Mouse (Mus musculus) urinary bladder, postnatal 4 days (tissue): ENCODE data around the gene Slc25a22.
"Not testable (repeated sequence)": the region's sequence is repeated elsewhere in the genome, so short reads cannot be mapped to it uniquely, and the experiment has no call there.

Source experiments
- DNase-seq, 2 experiments: peaks; one replicate each; pipeline ENCODE4 v3.0.0; 2021 to 2022; ENCODE audit warnings: low spot score in 2 of 2

The Slc25a22 gene

DNA sequence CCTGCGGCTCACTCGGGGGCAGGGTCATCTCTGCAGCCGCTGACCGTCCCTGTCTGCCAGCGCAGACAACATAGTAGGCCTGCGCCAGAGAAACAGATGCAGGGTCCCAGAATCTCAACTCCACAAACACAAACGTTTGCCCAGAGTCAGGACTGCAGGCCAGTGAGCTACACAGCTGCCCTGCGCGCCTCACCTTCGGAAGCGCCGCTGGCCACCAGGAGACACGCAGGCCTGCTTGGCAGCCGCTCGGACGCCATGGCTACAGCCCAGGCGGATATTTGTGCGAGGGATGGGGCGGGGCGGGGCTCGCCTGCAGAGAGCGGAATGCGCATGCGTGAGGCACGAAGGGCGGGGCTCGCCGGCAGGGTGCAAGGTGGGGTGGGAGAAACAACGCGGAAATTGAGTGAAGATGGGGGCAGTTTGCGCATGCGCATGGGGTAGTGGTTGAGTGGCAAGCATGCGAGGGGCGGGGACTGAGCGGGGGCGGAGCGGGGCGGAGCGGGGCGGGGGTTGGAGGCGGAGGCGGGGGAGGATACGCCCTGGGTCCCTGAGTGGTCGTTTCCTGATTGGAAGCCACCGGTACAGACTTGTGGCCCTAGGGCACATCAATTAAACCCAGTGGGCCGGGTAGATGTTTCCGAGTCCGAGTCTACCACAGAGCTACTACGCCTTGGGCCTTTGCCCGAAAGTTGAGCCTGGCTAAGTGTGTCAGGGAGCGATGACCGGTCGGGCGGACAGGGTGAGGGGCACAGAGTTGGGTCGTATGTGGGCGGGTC lies 23.7 kb downstream of the Slc25a22 start, which contains the start of gene Gatd1:
Gene Gatd1 (minus strand): TSS at position 328 of the 776 bp plus-strand sequence.
- peak; percentile 99 to 100 for DNase-seq

DNA sequence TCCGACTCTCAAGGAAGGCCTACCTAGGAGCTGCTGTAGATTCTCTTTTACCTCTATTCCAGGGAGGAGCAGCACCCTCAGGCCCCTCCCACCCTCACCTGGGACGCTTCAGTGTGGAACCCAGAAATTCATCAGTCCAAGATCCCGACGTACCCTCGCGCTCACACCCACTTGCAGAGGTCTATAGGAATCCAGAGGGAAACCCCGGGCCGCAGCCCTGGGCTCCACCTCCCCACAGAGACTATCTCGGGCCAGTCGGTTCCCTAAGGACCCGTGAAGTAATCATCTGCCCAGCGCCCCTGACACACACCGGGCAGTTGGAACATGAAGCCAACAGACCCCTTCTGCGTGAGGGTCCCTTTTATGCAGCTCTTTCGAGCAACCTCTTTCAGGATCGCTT lies 24.4 kb downstream of the Slc25a22 start:
- DNase-seq, result no peak

DNA sequence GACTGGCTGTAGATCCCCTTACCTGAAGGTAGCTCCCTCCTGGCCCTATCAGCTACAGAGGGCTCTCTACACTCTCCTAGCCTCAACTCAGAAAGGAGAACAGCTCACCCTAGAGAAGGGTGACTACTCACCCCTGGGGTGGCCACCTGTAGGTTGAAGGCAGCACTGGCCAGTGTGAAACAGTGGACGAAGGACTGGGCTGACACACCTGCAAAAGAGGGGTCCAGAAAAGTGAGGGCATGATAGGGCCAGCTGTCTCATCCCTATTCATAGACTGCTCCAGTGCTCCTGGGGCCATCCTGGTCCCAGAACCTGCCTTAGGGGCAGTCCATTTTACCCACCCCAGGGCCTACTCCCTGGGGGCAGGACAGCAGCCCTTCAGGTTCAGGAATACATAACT lies 26.0 kb downstream of the Slc25a22 start:
- no peak for DNase-seq

DNA sequence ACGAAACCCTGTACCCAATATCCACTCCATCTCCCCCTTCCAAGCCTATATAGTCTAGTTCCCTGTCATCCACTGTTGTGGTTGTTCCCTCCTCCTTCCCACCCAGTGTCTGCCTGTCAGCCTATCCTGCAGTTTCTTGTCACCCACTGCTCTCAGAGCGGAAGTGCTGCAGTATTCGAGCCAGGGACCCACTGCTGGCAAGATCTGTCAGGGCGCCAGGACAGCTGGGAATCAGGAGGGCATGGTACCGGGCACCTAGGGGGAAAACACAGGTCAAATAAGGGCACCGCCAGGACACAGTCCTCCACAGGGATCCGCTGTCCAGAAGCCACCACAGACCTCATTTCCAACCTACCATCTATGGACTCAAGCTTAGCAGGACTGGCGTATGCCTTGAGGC lies 27.1 kb downstream of the Slc25a22 start:
- DNase-seq, result no peak

DNA sequence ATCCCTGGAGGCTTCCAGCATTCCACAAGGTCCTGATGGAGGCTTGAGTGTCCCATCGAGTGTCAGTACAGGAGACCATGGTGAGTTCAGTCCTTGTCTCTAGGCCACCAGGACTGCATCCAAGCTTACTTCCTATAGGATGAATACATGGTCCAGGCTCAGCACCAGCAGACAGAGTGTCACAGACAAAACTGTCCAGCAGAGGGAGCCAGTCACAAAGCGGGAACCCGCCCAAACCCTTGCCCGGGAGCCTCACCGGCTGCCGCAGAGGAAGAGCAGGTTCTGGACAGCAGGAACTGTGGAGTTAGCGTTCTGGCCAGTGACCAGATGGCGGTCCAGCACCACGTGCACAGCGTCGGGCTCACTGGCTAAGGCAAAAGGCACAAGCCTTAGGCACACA lies 28.9 kb downstream of the Slc25a22 start:
- DNase-seq, result peak; percentile 82 to 90

DNA sequence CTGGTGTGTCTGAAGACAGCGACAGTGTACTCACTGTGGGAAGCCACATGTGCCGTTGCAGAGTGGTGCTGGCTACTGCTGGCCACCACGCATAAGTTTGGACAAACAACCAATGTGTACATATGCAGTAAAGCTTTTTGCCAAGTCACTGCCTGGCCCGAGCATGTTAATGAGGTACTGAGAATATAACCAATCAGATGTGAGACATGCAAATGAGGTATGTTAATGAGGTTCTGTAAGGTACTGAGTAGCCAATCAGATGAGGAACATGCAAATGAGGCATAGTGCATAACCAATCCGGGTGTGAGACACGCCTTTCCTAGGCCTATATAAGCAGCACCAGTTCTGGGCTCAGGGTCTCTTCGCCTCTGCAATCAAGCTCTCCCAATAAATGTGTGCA lies 30.0 kb downstream of the Slc25a22 start:
- DNase-seq, result not testable (repeated sequence)

DNA sequence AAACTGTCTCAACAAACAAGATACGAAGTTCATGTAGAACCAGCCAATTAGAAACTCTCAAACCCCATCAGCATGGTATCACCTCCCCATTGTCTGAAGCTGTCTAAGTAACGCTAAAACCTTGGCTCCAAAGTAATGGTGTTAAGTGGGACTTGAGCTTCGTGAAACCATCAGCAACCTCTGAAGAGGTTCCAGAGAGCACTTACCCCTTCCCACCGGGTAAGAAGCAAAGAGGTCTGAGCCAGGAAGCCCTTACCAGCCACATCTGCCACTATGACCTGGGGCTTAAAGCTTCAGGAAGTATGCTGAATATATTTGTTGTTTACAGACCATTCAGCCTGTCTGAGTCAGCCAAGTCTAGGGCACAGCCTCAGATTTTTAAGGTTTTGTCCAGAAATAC lies 32.2 kb downstream of the Slc25a22 start:
- DNase-seq, result no peak

DNA sequence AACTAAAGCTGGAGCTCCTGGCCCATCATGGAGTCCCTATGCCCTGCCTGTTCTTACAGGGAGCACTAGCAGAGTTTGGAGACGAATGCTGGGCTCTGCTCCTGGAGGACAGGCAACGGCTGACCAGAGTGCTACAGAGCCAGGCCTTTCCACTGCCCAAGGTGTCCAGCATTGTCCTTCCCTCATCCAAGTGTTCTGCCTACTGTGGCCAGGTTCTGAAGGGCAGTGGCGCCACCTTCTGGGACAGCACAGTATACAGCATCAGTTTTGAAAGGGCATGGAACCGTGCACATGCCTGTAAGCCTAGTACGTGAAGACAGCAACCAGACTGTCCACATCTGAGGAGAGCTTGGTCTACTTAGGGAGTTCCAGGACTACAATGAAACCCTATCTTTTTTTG lies 34.4 kb downstream of the Slc25a22 start:
- peak; percentile 39 to 65 for DNase-seq

DNA sequence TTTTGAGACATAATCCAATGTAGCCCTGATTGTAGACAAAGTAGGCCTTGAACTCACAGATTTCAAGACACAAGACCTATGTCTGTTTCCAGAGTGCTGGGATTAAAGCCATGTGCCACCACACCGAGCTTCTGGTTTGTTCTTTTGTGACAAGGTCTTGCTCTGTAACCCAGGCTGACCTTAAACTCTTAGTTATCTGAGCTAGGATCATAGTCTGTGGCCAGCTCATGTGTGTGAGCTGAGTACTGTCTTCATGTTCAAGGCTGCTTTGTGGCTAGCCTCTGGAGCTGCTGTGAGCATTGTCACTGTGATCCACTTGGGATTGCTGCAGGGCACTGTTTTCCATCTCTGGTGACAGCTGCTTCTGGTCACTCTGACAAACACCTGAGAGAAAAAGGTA lies 42.3 kb downstream of the Slc25a22 start:
- no peak for DNase-seq

DNA sequence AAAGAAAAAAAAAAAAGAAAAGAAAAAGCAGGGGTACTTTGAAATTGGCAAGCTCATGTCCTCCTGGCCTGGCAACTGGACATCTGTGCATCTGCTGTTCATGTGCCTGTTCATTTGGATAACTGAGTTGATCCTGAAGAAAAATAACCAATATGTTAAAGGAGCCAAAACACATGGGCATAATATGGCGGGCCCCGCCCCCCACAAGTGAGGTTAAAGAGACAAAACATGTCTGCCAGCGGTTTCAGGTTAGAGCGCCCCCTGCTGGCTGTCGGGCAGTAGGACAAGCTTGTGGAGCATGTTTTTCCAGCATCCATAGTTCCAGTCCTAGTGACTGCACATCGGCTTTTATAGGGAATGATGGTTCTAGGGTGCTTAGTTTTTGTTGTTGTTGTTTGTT lies 42.9 kb downstream of the Slc25a22 start:
- DNase-seq, result peak; percentile 57 to 81

DNA sequence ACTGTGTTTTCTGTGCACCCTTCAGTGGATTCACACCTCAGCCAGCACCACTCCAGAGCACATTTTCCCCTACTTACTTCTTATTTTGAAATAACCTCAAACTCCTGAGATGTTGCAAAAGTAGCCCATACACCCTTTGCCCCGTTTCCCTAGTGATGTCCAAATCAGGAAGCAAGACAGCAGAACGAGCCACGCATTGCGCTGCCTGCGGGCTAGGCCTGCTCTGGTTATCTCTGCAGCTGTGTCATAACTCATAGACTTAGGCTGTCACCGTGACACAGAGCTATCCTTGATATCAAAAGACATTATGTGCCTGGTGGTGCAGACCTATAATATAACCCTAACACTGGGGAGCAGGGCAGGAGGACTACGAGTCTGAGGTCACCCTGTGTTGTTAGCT lies 43.5 kb downstream of the Slc25a22 start:
- no peak for DNase-seq

DNA sequence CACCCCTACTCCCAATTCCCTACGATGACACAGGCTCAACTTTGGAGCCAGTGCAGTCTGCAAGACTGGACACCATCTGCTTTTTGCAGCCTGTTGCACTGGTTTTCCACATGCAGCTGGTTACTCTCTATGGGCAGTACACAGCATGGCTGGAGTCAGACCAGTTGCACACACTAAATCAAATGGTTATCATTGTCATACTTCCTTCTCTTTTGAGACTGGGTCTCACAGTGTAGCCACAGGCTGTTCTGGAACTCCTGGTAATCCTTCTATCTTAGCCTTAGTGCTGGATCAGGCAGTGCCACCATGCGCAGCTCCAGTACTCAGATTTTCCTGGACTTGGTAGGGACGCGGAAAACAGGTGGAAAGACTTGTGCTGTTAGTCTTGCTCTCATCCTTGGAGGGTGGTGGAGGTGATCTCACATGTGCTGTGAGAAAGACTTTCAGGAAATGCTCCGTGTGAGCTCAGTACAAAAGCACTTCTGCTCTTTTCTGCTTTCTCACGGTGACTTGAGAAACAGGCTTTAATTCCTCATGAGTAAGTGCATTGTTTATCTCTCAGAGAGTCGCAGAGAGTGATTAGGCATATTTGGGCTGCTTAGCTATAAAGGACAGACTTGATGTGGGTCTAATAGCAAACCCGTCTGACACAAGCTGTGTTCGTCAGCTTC lies 45.0 kb downstream of the Slc25a22 start:
- no peak for DNase-seq

DNA sequence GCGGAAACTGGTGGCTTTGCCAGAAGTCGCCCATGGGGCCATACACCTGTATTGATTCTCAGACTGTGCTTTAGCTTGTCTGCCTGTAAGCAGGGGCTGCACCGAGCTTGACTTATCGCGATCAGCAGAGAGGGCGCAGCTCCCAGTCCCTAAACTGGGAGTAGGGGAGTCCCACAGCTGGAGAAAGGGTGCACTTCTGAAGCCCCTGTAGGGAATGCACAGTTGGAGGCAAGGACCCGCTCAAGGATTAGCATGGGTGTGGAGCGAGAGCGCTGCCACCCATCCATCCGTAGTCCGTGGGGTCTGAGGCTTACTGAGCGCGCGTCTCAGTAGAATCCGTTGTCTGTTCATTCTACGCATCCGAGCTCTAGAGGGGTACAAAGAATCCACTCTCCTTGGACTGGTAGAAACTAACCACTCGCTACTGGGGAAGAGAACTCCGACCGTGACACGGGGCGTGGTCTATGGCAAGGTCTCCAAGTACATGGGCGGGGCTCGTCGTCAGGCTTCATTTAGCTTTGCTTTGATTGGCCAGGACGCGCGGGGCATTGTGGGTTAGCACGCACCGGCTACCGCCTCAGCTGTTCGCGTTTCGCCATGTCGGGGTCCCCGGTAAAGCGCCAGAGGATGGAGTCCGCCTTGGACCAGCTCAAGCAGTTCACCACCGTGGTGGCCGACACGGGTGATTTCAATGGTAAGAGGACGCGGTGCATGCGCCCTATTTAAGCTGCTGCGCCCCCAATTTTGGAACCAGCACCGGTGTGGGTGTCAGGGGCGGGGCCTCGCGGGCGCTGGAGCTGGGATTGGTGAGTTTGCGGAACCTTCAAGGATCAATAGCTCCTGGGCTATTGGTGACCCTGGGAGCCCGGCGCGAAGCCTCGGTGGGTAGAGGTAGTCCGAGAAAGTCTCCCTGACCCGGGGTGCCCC lies 45.8 kb downstream of the Slc25a22 start, which contains the start of gene Taldo1:
Gene Taldo1 (plus strand): TSS at position 575 of the 927 bp plus-strand sequence.
- peak; percentile 90 to 96 for DNase-seq

DNA sequence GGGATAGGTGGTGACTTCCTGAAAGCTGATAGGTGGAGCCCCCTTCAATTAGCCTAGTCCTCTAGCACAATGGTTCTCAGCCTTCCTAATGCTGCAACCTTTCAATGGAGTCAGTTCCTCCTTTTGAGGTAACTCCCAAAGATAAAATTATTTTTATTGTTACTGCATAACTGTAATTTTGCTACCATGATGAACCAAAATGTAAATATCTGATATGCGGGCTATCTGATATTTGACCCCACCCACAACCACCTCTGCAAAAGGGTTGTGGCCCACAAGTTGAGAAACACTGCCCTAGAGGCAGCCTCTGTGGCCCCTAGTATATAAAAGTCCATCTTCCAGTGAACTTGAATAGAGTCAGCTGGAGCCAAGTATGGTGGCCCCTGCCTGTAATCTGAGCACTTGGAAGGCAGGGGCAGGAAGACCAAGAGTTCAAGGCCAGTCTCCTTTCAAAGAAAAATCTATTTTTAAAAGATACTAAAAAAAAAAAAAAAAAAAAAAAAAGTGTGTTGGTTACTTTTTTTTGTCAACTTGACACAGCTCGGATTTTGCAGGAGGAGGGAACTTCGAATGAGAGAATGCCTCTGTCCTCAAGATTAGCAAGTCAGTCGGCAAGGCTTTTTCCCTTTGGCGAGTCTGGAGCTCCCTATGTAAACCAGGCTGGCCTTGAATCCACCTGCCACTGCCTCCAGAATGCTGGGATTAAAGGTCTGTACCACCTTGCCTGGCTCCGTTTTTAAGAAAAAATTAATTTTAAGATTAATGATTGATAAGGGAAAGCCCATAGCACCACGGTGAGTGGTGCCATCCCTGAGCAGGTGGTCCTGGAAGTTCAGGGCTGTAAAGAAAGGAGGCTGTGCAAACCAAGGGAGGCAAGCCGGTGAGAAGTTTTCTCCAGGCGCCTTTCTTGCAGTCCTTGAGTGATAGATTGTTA lies 47.1 kb downstream of the Slc25a22 start:
- DNase-seq, result no peak

DNA sequence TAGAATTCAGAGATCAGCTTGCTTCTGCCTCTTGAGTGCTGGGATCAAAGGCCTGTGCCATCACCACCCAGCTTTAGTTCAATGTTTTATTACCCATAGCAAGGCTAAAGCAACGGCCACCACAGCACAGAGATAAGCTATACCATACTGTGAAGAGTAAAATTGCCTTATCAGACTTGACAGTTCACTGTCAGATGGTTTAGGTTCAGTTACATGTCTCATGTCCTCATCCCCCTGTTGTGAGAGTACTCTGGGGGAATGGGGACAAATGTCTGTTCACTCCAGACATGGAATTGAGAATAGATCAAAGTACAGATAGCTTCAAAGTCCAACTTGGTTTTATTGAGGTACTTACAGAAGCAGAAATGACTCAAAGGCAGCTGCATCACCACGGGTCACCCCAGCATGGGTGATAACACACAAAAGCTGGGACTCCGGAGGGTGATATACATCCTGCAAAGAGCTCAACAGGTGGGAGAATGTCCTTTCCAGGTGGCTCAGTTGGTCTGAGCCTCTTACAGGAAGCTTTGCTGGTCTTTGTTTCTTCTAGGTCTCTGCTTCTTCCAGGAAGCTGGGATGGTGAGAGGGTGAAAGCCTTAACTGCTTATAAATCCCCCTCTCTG lies 49.1 kb downstream of the Slc25a22 start:
- DNase-seq, result no peak

DNA sequence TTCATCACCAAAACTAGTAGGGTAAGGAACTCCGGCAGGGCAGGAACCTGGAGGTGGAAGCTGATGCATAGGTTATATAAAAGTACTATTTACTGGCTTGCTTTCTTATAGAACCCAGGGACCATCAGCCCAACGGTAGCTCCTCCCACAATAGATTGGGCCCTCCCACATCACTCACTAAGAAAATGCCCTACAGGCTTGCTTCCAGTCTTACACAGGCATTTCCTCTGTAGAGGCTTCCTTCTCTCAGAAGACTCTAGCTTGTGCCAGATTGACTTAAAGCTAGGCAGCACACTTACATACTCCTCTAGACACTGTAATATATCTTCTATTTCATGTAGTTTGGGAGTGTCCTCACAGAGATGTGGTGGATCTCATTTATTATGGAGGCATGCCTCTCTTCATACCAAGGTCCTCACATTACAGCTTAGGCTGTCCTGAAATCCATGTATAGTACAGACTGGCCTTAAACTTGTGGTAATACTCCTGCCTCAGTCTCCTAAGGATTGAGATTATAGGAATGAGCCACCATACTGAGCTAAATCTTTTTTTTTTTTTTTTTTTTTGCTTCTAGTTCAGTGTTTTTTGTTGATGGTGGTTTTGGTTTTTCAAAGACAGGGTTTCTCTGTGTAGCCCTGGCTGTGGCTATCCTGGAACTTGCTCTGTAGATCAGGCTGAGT lies 49.7 kb downstream of the Slc25a22 start:
- DNase-seq, result no peak

DNA sequence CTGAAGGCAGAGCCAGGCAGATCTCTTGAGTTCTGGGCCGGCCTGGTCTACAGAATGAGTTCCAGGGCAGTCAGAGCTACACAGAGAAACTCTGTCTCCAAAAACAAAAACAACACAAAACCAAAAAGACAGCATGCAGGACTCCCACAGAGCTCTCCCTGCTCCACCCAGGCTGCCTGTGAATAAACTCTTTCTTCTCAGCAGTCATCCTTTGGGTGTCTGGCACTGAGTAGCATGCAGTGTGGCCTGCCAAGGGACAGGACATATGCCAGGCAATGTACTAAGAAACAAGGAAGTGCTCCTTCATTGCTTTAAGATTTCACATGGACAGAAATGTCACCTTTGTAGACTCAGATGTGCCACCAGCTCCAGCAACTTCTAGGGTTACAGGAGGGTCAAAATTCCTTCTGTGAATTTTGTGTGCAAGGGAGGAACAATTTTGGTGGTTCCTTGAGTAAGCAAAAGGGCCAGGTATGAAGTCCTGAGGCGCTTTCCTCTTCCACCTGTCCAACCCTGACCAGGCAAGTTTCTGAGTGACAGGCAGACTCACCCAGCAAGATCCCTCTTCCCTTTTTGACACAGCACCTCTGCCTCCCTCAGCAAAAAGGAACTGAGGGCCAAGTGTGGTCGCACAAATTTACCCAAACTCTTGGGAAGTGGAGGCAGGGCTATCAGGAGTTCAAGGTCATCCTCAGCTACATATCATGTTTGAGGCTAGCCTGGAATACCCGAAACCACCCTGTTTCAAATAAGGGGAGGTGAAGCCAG lies 56.4 kb downstream of the Slc25a22 start:
- DNase-seq, result no peak
